Mouse (Mus musculus): ENCODE results near the gene Nadsyn1.

The Nadsyn1 gene

DNA sequence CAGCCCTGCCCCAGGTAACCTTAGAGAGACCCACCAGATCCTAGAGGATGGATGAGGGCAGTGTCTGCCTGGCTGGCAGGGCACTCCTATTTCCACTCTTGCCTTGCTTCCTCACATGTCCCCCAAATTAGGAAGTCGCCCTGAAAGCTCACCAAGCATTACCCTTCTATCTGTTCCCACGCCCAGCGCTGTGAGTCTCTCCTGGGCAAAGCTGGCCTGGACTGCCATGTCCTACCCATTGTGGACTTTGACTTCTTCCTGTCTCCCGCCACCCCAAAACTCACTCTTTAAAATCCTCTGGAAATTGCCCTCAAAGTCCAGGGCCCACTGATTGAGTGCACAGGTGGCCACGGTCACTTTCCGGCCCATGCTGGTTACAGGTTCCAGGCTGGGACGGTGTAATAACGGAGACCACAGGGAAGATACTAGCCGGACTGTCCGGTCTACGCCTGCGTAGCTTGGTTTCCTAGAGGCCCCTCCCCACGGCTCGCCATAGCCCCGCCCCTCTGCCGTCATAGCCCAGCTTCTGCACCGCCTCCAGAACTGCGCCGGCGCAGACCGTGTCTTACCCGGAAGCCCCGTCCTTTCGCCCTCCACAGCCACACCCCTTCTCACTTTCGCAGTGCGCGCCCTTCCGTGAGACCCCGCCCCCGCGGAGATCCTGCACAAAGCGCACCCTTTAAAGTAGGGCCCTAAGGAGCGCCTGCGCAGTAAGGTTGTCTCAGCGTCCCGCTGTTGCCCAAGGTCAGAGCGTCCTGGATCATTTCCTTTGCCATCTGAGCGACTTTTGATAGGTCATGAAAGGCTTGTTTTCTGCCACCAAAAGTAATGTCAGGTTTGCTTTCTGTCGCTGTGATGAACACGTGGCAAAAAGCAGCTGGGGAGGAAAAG is at the start of gene Nadsyn1, which contains the start of gene Dhcr7:
TSS of gene Nadsyn1 (minus strand) at position 475 of the 891 bp plus-strand sequence.
TSS of gene Dhcr7 (plus strand) at position 771 of the 891 bp plus-strand sequence.
- peak; percentile 95 for DNase-seq (ENCODE audit: low read depth, low spot score)

DNA sequence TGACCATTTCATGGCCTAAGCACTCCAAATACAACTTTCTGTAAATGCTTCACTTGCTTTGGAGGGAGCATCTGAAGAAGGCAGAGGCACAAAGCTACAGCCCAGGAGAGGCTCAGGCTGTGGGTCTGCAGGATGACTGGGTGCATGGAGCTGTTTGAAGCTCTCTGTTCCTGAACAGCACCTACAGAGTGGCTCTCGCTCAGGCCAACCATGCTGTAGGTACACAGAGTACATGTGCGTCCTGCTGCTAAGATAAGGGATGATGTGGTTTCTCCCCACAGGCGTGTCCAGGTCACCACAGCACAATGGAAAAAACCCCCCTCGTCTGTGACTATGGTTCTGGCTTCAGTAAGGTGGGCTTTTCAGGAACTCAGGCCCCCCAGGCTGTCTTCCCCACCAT is 46.2 kb upstream of the Nadsyn1 start:
- DNase-seq (ENCODE audit: low read depth, low spot score), result no peak

DNA sequence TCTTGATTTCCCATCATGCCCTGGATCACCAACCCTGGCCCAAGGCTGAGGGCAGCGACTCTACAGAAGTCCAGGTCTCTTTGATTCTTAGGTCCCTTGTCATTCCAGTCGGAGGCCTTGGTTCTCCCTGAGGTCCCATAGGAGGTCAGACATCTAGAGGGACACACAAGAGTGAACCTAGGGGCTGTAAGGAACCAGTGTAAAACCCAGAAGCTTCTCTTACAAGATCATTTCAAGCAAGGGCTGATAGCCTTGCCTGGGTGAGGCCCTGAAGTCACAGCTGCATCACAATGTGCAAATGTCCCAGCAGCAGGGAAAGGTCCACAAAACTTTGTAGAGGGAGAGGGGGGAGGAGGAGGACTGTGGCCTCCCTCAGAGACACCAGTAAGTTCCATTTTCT is 43.9 kb upstream of the Nadsyn1 start, which contains the start of gene Gm498:
TSS of gene Gm498 (plus strand) at position 301 of the 400 bp plus-strand sequence.
- DNase-seq (ENCODE audit: low read depth, low spot score), result no peak

DNA sequence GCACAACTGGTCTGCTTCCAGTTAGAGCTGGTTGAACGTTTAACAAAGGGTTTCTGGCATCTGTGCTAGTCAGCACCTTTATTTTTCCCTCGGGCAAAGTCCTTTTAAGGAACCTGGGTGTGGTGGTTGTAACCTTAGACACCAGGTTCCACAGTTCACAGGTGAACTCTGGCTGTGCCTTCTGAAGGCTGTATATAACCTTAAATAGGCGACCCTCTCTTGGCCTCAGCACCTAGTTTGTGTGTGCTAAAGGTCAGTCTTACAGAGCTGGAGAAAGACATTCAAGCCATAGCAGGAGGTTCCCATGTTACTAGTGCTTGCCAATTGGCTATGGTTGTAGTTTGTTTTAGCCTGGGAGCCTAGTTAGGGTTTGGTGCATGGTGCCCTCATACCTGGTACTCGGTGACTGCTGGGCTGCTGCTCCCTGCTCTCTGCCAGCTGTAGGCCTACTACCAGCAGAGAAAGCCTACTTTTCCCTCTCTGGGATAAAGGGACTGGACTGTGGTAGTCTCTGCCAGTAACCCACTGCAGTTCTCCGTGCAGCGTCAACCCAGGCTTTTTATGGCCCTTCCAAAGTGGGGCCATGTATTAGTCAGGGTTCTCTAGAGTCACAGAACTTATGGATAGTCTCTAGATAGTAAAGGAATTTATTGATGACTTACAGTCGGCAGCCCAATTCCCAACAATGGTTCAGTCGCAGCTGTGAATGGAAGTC is 26.3 kb upstream of the Nadsyn1 start:
- no peak for DNase-seq (ENCODE audit: low read depth, low spot score)

DNA sequence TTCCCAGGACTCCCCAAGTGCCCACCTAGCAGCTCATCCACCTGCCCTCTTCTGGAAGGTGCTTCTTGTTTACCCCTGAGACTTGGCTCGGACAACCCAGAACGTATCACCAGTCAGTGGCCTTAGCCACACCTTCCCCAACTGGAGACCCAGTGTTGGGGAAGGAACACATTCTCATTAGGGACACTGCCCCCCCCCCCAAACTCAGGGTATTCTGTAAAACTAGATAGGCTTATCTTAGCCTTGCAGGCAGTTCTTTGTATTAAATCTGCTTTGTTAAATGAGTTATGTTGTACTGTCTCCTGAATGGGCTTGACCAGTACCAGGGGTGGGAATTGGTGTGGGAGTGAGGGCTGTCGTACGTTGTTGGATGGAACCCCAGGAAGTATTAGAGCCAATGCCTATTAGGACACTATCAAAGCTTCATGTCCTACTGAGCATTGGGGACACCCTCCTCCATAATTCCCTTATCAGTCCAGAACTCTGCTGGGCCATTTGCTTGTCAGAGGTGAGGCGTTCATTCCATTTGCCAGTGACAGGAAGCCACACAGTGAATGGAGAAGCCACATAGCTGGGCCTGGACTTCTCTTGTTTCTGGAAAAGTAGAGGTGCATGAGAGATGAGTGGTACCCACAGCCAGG is 25.6 kb upstream of the Nadsyn1 start:
- DNase-seq (ENCODE audit: low read depth, low spot score), result no peak

DNA sequence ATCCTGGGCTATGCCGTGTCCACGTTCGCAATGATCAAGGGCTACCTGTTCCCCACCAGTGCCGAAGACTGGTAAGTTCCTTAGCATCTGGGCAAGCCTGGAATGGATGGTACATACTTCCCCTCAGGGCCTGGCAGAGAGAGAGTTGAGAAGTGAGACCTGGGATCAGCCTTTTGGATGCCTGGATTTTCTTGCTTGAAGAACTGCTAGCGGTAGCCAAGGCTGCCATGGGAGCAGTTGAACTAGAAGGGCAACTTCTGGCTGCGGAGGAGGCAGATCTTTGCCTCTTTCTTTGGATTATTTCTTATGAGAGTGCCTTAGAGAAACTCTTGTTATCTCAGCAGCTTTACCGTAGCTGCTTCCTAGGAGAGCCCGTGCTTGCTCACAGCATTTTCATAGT is 18.7 kb upstream of the Nadsyn1 start:
- DNase-seq (ENCODE audit: low read depth, low spot score), result no peak

DNA sequence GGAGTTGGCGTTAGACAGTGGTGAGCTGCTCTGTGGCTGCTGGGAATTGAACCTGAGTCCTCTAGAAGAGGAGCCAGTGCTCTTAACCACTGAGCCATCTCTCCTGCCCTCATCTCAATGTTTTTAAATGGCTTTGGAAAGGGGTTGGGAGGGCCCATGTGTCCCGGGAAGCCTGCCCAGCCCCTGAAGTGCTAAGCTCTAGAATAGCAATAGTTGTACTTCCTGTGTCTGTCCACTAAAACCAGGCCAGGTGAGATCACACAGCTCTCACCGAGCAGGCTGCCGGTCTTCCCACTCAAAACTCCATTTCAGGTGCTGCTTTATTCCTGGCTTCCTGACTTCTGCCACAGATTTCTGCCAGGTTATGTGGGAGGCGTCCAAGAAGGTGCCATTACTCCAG is 17.5 kb upstream of the Nadsyn1 start:
- DNase-seq (ENCODE audit: low read depth, low spot score), result no peak

DNA sequence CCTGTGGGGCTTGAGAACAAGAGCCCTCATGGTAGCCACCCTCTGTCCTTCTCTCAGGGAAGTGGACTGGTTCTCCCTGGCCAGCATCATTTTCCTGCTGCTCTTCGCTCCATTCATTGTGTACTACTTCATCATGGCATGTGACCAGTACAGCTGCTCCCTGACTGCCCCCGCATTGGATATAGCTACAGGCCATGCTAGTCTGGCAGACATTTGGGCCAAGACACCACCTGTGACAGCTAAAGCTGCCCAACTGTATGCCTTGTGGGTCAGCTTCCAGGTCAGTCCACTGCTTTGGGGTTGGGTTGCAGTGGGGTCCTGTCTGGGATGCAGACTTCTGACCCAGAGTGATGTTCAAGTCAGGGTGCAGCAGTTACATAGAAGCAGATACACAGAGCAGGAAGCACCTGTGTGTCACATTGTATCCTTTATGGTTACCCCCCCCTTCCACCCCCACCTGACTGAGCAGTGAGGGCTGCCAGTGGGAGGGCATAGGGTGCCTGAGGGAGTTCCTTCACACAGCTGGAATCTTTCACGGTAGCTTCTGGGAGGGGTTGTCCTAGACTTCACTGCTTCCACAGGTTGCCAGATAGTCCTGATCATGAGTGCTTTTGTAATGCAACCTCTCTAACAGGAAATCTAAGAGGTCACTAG is 15.2 kb upstream of the Nadsyn1 start:
- no peak for DNase-seq (ENCODE audit: low read depth, low spot score)

DNA sequence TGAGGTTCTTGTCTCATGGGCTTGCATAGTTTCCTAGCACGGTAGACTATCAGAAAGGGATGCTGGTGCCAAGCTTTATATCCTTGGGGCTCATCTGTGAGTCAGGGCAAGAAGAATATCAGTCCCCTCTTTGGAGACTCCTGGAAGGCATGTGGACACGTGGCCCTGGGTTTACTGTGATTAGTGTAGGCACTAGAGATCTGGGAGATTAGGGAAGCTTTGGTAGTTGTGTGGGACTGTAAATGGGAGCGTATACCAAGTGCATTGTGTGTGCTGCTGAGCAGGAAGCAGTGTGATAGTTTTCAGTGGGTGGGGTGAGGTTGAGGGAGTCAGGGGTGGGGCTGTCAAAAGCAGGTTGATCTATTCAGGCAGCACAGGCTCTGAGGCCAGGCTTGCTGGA is 12.3 kb upstream of the Nadsyn1 start:
- DNase-seq (ENCODE audit: low read depth, low spot score), result no peak

DNA sequence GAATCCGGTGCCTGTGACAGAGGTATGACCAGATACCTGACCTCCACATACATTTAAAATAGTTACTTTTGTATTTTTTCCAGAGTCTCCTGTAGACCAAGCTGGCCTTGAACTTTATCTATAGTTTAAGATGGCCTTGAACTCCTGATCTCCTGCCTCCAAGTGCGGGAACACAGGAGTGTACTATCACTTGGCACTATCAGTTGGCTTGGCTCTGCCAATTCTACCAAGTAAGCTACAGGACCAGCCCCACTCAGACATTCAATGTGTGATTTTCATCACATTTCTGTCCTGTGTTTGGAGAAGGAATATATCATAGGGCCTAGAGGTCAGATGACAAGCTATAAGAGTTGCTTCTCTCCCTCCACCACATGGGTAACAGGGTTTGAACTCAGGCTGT is 11.7 kb upstream of the Nadsyn1 start:
- DNase-seq (ENCODE audit: low read depth, low spot score), result no peak

DNA sequence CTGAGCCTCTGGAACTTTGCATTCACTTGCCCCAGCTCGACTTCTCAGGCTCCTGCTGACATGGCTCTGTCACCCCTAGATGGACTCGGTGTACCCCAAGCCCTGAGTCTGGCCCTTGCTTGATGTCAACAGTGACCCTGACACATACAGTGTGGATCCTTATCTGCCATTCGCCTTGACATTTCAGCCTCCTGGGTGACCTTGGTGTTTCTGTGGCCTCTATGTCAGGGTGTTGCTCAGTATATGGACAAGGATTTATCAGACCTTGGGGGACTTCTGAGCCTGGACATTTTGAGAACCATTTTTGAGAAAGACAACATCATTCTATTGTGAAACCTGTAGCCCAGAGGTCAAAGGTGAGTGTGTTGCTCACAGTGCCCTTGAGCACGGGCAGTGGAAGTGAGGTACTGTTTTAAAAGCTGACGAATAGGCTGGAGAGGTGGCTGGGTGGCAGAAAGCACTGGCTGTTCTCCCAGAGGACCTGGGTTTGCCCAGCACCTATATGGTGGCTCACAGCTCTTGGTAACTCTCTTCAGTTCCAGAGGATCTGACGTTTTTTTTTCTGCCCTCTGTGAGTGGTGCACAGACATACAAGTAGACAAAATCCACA is 11.0 kb upstream of the Nadsyn1 start:
- no peak for DNase-seq (ENCODE audit: low read depth, low spot score)

DNA sequence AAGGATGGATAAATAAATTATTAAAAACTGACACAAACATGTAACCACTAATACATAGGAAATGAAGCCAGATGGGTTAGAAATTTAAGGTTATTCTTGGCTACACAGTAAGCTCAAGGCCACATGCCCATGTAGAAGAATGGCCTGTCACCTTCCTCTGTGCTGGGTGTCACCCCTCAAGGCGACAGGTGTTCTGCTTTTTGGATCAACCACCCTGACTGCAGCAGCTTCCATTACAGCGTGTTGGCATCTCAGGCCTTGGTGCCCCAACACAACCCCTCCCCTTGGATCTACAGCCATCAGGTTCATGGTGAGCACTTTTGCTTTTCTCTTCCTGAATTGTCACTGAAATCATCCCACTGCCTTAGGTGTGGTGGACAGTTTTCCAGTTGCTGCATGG is 10.0 kb upstream of the Nadsyn1 start:
- no peak for DNase-seq (ENCODE audit: low read depth, low spot score)

DNA sequence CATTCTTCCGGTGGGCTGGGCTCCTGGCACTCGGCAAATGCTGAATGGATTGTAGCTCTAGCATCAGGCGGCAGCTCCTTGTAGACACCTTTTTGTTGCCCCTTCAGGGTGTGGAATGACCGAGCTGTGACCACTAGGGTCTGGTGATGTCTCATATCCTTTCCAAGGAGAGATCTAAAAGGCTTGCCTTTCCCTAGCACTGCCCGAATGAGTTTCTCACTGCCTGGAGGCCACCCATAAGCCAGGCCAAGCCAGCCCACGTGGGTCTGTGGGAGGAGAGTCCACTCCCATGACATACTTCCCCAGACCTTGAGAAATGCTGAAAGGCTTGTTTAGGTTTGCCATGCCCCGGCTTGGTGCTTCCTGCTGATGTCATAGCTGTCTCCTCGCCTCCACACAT is 9.5 kb upstream of the Nadsyn1 start:
- DNase-seq (ENCODE audit: low read depth, low spot score), result no peak

DNA sequence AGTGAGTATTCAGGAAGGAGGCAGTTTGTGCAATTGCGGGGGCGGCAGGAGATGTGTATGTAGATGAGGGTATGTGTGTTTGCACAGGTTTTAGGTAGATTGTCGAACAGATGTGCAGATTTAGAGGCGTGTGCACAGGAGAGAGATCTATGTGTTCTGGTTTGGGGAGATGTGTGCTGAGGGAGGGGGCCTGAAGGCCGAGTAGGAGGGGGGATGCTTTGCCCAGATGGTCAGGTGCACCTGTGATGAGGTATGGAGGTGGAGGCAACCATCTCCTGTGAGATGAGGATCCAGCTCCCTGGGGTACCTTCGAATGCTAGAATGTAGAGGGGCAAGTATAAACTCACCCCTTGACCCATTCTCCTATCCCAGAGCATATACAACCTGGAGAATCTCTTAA is 7.8 kb upstream of the Nadsyn1 start:
- no peak for DNase-seq (ENCODE audit: low read depth, low spot score)

DNA sequence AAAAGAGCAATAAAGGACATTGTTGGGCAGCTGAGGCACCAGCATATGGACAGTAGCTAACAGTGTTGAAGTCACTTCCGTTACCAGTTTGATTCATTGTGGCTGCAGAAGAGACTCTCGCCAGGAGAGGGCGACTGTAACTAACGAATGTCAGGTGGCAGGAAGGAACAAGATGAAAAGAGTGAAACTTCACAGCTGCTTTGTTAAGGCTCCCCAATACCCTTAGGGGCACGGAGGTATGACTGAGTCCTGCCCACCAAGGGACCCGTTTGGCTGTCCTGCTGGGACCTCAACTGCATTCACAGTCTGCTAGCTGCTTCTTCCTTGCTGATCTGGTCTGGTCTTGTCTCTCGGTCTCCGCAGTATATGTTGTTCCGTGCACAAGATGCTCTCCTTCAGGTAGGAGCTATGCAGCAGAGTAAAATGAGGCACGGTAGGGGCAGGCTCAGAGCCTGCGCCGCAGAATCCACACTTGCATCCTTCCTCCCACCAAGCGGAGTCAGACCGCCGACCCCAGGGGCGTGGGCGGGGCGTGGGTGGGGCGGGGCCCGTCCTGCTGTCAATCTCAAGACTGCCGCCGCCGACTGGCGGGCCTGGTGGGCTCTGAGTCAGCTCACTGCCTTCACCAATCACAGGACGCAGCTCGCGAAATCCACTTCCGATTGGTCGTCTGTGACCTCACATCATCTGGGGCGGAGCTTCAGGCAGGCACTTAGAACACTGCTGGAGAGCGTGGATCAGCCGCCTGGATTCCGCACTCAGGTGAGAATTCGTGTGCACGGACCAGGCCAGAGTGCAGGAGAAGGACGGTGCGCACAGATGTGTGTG is 7.1 kb upstream of the Nadsyn1 start:
- peak; percentile 94 for DNase-seq (ENCODE audit: low read depth, low spot score)

DNA sequence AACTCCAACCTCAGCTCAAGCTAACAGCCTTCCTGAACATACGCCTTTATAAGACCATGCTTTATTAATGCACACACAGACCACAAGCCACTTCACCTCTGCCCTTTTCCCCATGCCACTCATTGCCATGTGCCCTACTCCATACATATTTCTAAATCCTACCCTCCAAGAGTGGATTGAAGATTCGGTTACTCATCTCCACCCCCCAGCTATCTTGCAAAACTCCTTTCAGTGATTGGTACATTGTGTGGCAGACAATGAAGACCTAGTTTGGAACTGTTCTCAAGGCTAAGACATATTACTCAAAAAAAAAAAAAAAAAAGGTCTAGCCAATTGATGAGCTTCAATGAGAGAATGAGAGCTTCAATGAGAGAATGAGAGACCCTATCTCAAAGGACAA is 4.3 kb upstream of the Nadsyn1 start:
- no peak for DNase-seq (ENCODE audit: low read depth, low spot score)

DNA sequence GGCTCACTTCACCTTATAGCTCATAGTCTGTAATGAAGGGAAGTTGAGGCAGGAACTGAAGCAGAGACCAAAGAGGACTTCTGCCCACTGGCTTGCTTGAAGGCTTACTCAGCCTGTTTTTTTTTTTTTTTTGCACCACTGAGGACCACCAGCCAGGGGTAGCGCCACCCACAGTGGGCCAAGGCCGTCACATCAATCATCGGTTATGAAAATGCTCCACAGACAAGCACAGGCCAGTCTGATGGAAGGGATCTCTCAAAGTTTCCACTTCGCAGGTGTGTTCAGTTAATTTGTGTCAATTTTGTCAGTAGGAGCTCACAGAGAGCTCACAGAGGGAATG is 587 bp upstream of the Nadsyn1 start:
- DNase-seq (ENCODE audit: low read depth, low spot score), result no peak

DNA sequence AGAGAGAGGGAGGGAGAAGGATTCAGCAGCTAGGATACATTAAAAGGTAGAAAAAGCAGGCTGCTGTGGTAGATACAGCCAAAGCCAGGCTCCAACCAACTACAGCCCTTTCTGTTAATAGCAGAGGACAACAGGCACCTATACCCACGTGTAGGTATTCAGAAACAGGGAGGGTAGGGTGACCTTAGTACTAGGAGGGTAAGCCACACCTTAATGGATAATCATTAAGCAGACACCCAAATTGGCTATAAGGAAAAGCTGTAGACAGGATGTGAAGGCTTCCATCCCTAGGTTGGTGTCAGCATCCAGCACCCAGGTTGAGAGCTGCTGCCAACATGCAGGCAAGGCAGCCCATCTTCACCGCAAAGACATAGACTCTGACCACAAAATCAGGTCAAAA is 1.4 kb downstream of the Nadsyn1 start:
- no peak for DNase-seq (ENCODE audit: low read depth, low spot score)

DNA sequence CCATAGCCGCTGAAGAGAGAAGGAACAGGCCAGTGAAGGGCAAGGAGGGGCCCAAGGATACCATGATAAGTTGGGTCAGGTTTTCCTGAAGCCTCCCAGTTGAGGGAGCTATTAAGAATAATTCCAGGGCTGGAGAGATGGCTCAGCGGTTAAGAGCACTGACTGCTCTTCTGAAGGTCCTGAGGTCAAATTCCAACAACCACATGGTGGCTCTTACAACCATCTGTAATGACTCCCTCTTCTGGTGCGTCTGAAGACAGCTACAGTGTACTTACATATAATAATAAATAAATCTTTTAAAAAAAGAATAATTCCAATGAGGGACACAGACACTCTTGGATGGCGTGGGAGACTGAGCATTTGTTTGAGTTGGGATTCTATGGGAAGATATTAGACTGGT is 3.4 kb downstream of the Nadsyn1 start:
- DNase-seq (ENCODE audit: low read depth, low spot score), result no peak

DNA sequence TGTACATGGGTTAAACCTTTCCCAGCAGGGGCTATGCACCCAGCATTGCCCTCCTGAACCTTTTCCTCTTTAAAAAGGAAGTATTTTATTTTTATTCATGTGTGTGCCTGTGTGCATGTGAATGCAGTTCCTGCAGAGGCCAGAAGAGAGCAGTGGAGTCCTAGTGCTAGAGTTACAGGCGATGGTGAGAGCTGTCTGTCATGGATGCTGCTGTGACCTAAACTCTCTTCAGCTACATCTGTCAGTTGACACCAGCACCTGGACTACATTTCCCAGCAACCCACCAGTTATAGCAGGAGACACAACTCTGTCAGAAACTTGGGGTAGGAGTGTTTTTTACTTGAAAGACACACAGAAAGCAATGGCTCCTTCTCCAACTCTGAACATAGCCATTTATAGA is 13.7 kb downstream of the Nadsyn1 start:
- DNase-seq (ENCODE audit: low read depth, low spot score), result no peak

DNA sequence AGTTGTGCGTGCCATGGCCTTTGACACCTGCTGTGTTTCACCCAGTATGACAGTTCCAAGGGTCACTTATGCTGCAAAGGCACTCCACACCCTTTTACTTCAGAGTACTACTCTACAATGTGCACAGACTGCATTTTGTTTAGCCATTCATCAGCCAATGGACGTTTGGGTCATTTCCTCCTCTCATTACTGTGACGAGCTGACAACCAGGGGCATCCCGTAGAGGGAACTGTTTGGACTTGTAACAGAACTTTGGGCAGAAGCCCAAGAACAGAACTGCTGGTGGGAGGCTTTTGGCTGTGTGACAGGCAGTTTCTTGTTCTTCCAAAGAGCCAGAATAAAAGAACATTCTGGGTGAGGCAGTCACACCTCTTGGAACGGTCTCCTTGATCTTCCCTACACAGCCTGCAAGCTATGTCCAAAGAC is 17.4 kb downstream of the Nadsyn1 start:
- no peak for DNase-seq (ENCODE audit: low read depth, low spot score)

Data from retina, postnatal 7 days (tissue).